Mouse (Mus musculus) G1E-ER4 (cell line): ENCODE data around the gene Cdca5. TPM values are rescaled to one million over a fixed set of nuclear protein-coding genes. Genes with fewer than 3 reads are reported as not detected.

Source experiments
- GATA1 ChIP-seq: IDR thresholded peaks from one replicate; pipeline ENCODE4 v1.8.0; 2012; ENCODE audit warnings: low read length, inconsistent platforms
- polyA plus RNA-seq: library from polyadenylated mRNA; stranded (reverse); fragments of >175 nt; gene quantifications from 2 replicates; pipeline ENCODE4 v1.2.3, GENCODE M21; 2012

The Cdca5 gene
- polyA plus RNA-seq, 1 experiment = 17.8 TPM

DNA sequence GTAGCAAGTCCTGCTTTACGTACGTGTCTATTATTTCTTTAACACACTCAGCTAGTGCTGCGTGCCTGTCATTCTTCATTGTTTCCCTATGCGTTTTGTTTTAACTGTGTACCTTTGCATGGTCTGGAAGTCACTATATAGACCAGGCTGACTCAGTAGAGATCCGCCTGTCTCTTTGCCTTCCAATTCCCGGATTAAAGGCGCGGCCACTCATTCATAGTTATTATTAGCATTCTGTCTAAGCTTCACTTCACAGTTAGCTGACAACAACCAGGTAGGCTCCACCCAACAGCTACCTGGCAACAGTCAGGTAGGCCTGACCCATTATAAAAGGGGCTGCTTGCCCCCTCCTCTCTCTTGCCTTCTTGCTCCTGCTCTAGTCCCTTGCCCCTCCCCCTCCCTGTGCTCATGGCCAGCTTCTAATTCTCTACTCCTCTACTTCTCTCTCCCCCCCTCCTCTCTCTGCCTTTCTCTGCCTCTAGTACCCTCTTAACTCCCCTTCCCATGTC, 33.9 kb downstream of the Cdca5 start:
- TF ChIP-seq GATA1 = no peak

DNA sequence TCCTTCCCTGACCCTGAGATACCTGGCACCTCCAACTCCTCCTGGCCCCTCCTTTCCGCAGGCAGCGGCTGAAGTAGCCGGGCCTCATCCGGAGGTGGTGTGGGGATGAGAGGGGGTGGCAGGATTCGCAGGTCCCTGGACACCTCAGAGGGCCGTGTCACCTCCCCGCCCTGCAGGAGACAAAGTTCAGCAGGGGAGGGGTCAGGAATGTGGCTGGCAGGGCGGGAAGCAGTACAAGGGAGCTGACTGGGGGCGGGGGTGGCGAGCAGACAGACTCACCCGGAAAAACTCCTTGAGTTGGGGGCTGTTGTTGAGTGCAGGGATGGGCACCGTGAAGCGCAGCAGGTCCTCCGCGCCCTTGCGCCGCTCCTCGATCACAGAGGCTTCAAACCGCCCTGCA, 37.0 kb downstream of the Cdca5 start:
- TF ChIP-seq GATA1 = no peak

DNA sequence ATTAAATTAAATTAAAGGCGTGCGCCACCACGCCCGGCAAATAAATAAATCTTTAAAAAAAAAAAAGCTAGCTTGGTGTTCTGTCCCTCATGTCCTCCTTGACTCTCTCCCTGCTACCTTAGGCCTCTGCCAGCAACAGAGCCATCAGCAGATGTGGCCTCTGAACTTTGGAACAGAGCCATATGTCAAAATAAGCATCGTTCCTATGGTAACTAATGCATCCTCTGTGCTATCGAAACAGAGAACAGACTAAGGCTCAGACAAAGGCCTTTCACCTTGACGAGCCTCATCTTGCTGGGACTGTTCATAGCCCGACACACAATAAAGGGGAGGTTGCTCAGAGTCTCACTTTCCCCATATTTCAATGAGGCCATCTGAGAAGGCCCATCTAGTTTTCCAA, 38.5 kb downstream of the Cdca5 start:
- no peak for TF ChIP-seq GATA1

DNA sequence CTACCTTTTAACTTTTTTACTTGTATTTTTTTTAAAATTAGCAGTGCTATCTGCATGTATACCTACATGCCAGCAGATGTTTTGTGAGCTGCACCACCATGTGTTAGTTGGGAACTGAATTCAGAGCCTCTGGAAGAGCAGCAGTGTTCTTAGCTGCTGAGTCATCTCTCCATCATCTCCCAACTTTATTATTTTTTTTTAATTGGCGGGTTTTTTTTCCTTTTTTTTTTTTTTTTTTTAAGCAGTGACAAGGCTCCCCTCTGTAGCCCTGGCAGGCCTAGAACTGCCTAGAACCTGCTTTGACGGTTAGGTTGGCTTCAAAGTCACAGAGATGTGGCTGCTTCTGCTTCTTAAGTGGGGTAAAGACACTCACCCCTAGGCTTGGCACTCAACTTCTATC, 40.1 kb downstream of the Cdca5 start:
- TF ChIP-seq GATA1 = no peak

DNA sequence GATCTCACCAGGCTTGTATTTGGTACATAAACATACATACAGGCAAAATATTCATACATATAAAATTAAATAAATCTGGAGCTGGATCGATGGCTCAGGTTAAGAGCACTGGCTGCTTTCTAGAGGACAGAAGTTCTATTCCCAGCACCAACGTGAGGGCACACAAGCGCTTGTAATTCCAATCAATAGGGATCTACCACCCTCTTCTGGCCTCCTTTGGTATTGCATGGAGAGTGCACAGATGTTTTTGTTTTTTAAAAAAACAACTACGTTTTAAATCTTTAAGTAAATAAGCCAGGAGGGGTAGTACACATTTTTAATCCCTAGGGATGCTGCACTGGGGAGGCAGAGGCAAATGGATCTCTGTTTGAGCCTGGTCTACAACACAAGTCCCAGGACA, 41.5 kb downstream of the Cdca5 start:
- TF ChIP-seq GATA1 = no peak

DNA sequence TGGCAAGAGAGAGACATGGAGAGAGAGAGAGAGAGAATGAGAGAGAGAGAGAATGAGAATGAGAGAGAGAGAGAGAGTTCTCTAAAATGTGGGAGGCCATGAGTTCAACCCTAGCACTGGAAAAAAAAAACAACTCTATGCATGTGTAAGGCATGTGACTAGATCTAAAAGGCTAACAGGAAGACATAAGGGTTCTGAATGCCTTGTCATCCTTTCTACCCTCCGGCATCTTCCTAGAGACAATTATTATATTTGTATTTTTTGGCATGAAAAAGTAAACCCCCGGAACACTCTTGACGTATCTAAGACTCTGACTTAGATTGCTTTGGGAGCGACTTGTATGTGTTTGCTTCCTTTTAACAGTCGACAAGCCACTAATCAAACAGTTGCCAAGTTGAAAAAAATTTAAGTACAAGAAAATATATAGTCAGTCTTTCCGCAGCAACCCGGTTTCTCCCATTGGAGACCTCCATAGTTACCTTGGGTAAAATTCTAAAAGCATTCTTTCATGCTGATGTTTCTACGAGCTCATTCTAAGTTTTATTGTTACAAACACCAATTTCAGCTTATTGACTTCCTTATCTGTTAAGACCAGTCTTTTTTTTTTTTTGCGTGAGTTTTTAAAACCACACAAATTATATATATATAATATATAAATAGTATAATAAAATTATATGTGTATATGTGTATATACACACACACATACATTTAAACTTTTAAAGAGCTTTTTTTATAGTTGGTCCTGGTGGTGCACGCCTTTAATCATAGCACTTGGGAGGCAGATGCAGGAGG, 42.2 kb downstream of the Cdca5 start:
- TF ChIP-seq GATA1 = no peak

DNA sequence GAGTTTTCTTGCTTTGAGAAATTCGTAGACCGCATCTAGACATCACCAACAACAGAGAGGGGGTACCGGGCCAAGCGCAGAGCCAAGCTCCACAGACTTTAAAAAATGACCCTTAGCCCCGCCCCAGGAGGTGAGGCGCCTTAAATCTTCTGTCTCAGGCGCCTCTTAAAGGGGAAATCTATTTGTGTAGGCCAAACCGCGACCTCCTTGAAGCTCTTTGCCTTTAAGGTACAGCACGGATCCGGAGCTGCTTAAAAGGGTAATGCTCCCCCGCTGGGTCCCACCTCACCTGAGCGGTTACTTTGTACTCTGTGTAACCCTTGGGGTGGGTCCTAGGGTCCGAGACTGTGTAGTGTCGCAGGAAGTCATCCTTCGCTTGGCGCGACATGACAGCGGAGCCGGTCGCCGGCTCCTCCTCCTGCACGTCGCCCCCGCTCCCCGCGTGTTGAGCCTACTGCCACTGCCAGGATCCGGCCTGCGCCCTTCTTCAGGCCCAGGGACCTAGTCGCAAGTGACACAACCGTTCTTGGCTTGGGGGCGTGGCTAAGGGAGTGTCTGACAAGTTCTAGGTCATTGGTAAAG, 43.1 kb downstream of the Cdca5 start, which contains the start of gene Snx15:
Gene Snx15, minus strand, starts transcription at position 545 of the 582 bp plus-strand sequence.
- no peak for TF ChIP-seq GATA1

DNA sequence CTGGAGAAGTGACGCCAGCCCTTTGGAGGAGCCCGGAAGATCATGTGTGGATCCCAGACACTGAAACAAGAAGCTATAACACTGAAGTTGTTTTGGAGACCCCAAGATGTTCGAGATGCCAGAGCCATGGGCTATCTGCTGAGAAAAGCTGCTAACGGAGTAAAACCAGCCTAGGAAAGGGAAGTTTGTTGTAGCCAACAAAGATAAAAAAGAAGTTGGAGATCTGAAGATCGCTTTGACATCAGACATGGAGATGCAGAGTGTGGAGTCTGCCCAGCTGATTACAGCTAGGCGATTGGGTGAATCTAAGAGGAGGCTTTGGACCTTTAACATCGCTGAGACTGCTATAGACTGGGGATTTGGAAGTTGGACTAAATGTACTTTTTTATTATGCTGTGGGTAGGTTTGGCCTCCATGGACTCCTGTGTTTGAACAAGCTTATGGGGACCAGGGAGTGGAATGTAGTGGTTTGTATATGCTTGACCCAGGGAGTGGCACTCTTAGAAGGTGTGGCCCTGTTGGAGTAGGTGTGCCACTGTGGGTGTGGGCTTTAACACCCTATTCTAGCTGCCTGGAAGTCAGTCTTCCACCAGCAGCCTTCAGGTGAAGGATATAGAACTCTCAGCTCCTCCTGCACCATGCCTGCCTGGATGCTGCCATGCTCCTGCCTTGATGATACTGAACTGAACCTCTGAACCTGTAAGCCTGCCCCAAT, 45.8 kb downstream of the Cdca5 start:
- TF ChIP-seq GATA1 = peak; percentile 12

DNA sequence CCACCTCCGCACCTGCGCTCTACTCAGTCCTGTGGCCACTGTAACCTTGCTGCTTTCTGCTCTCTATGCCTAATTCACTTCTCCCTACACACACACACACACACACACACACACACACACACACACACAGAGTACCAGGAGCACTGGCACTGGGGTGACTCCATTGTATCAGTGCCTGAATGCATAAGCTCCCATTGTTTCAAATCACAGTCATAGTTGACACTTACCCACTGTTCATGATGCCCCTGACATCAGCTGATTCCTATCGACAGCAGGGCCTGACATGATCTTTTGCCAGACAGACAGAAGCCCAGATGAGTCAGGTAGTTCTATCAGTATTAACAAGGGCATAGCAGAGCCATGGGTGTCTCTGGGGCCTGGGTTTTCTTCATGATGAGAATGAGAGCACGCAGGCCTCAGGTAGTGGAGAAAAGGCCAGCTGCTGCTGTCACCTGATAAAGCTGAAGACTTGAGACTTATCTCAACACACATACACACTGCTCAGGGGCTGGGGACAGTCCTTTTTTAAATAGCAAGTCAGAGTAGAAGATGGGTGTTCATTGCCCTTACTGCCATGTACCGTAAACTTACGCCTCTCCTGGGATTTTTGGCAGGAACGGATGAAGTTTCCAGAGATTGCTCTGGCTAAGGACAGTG, 47.5 kb downstream of the Cdca5 start:
- no peak for TF ChIP-seq GATA1

DNA sequence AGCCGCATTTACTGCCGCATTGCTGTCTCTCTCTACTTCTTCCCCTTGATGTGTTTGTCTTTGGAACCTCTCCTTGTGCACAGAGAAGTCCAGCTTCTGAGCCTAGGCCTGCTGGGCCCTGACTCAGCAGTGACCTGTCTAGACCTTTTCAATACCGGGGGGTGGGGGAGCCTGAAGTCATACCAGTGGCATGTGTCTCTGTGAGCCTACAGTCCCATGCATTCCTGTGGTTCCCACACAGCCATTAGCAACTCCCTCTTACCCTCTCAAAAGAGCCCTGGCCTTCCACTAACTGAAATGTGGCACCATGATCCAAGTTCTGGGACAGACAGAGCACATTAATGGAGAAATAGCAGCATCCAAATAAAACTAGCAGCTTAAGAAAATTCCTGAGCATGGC, 51.6 kb downstream of the Cdca5 start:
- no peak for TF ChIP-seq GATA1

DNA sequence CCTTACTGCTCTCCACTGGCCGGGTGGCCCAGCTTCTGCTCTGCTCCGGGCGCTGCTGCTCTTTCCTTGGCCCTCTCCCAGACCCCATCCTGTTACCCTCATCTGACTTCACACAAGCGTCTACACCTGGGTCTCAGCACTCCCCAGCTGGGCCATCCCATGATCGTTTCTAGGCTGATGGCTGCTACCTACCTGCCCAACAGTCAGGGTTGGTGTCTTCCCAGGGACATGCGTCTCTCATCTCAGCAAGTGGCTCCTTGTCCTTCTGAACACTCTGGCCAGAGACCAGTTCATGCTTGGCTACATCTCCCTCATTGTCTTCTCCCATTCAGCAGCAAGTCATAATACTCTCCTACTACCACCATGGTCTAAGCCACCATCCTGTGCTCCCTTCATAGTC, 54.9 kb downstream of the Cdca5 start:
- no peak for TF ChIP-seq GATA1

DNA sequence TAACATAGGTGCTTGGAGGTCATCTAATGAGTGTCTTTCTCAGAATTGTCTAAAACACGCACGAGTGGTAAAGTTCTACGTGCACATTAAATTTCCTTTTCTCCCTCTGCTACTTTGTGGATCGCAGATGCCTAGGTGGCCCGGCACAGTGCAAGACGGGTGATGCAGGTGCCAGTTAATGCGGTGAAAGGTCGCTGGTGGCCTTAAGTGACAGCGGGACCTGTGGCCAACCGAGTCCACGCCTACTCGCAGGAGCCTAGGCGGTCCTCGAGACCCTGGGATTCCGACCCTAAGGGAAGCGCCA, 55.5 kb downstream of the Cdca5 start:
- no peak for TF ChIP-seq GATA1

DNA sequence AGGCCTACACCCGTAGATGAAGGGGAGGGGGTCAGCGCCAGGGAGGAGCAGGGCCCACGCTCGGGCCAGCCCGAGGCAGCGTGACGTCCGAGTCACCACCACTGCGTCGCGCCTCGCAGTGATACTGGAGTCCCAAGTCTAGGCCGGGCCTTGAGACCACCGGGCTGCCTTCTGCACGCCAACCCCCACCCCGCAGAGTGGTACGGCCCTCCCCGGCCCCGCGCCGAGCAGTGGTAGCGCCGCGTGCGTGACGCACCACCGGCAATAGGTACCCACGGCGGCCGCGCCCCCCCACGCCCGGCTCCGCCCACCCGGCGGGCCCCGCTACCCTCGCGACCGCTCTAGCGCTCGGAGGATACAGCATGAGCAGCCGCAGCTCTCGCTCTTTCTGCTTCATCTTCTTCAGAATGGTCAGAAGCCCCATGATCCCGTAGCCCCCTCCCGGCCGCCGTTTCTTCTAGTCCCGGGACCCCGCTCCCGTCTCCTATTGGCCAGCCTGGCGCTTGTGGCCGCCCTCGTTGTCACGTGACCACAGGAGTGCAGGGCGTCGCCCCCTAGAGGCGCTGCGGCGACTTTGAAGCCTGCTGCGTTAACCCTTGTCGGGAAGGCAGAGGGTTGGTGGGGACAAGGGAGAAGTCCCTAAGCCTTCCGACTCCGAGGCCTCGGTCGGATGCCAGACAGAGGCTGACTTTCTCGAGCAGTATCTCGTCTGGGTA, 56.1 kb downstream of the Cdca5 start, which contains the start of gene Batf2:
Gene Batf2, plus strand, starts transcription at position 306 of the 716 bp plus-strand sequence.
- no peak for TF ChIP-seq GATA1

DNA sequence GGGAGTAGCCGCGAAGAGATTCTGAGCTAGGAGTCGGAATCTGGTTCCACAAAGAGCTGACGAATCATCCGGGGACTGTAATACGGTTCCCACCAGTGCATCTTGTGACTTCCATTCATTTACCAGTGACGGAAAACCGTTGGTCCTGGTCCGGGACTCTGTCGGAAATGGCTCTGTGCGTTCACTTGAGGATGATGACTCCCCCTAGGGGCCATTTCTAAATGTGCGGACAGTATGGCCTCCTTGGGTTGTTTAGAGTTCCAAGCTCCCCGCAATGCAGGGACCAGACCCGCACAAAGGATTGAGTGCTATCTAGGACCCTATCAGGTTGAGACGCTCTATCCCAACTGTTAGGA, 56.6 kb downstream of the Cdca5 start, which contains the start of gene Arl2:
Gene Arl2, minus strand, starts transcription at position 155 of the 356 bp plus-strand sequence.
- no peak for TF ChIP-seq GATA1

Other genes starting within 250 kb of the Cdca5 start
- 12.9 and 13.6 TPM in 2 replicates for gene Frmd8, start 209.7 kb upstream of the Cdca5 start, polyA plus RNA-seq
- gene Slc25a45, start 207.2 kb upstream of the Cdca5 start, polyA plus RNA-seq = 0.15 and 0.64 TPM in 2 replicates
- gene Tigd3, start 190.8 kb upstream of the Cdca5 start, polyA plus RNA-seq = 0.73 and 1.3 TPM in 2 replicates
- 34.4 and 70.2 TPM in 2 replicates for gene Dpf2, start 172.0 kb upstream of the Cdca5 start, polyA plus RNA-seq
- 0.39 and 0.43 TPM in 2 replicates for gene Cdc42ep2, start 160.2 kb upstream of the Cdca5 start, polyA plus RNA-seq
- gene Pola2, start 120.8 kb upstream of the Cdca5 start, polyA plus RNA-seq = 45.7 and 48.5 TPM in 2 replicates
- not detected in 2 replicates for gene Slc22a20, start 98.8 kb upstream of the Cdca5 start, polyA plus RNA-seq
- gene Capn1, start 69.1 kb upstream of the Cdca5 start, polyA plus RNA-seq = 83.7 and 139 TPM in 2 replicates
- gene Syvn1, start 38.4 kb upstream of the Cdca5 start, polyA plus RNA-seq = 90.1 and 101 TPM in 2 replicates
- gene Mrpl49, start 27.2 kb upstream of the Cdca5 start, polyA plus RNA-seq = 37.7 and 52.6 TPM in 2 replicates
- gene Fau, start 27.1 kb upstream of the Cdca5 start, polyA plus RNA-seq = 3,884 and 3,991 TPM in 2 replicates
- gene Znhit2, start 23.8 kb upstream of the Cdca5 start, polyA plus RNA-seq = 98.9 and 102 TPM in 2 replicates
- gene Tm7sf2, start 16.6 kb upstream of the Cdca5 start, polyA plus RNA-seq = 26.5 and 33.6 TPM in 2 replicates
- gene Vps51, start 7.8 kb upstream of the Cdca5 start, polyA plus RNA-seq = 39.5 and 65.2 TPM in 2 replicates
- gene Tmem262, start 5.0 kb upstream of the Cdca5 start, polyA plus RNA-seq = not detected in 2 replicates
- gene Gm28374, start 2.7 kb upstream of the Cdca5 start, polyA plus RNA-seq = 0.53 and 0.67 TPM in 2 replicates
- gene Zfpl1, start within 50 bp of the Cdca5 start, polyA plus RNA-seq = 61.7 and 75.6 TPM in 2 replicates
- gene AC131692.1, start 9.4 kb downstream of the Cdca5 start, polyA plus RNA-seq = 3.5 and 4.9 TPM in 2 replicates
- 0.38 and 0.46 TPM in 2 replicates for gene Naaladl1, start 20.8 kb downstream of the Cdca5 start, polyA plus RNA-seq
- gene Sac3d1, start 33.7 kb downstream of the Cdca5 start, polyA plus RNA-seq = 82.9 and 91.0 TPM in 2 replicates
- 89.0 and 122 TPM in 2 replicates for gene Snx15, start 43.3 kb downstream of the Cdca5 start, polyA plus RNA-seq
- not detected in 2 replicates for gene Batf2, start 56.0 kb downstream of the Cdca5 start, polyA plus RNA-seq
- 81.6 and 111 TPM in 2 replicates for gene Arl2, start 56.6 kb downstream of the Cdca5 start, polyA plus RNA-seq
- gene Majin, start 99.4 kb downstream of the Cdca5 start, polyA plus RNA-seq = not detected in 2 replicates
- gene Gpha2, start 141.4 kb downstream of the Cdca5 start, polyA plus RNA-seq = not detected in 2 replicates
- 10.7 and 14.2 TPM in 2 replicates for gene Ppp2r5b, start 150.9 kb downstream of the Cdca5 start, polyA plus RNA-seq
- 43.9 and 49.6 TPM in 2 replicates for gene Atg2a, start 156.7 kb downstream of the Cdca5 start, polyA plus RNA-seq
- 231 and 274 TPM in 2 replicates for gene Ehd1, start 191.7 kb downstream of the Cdca5 start, polyA plus RNA-seq
- 10.8 and 12.9 TPM in 2 replicates for gene Cdc42bpg, start 221.5 kb downstream of the Cdca5 start, polyA plus RNA-seq
- gene Men1, start 250.0 kb downstream of the Cdca5 start, polyA plus RNA-seq = 158 and 188 TPM in 2 replicates